Mouse (Mus musculus): ENCODE results near the gene Ampd3.

GRCm38 (mm10) chr7:110719857-110720256 lies 48.1 kb upstream of the Ampd3 start:
- no peak for TF ChIP-seq POLR2A (IDR thresholded peaks at IDR 0.05; ENCODE audit: control insufficient read depth in 1 of 2, insufficient read depth in 1 of 2, low read depth in 1 of 2, low read length in 2 of 2, poor library complexity in 1 of 2)
- no peak for TF ChIP-seq CHD2 (IDR thresholded peaks at IDR 0.05; ENCODE audit: low read length)
- TF ChIP-seq CTCF (IDR thresholded peaks at IDR 0.05 in 2 of 3, conservative IDR thresholded peaks at IDR 0.05 in 1 of 3; ENCODE audit: control insufficient read depth in 1 of 3, insufficient read depth in 1 of 3, low read depth in 2 of 3, low read length in 3 of 3, poor library complexity in 1 of 3, severe bottlenecking in 1 of 3): no peak
- no peak for TF ChIP-seq USF2 (IDR thresholded peaks at IDR 0.05; ENCODE audit: borderline replicate concordance in 1 of 2, insufficient read depth in 1 of 2, low read depth in 1 of 2, low read length in 2 of 2)
- no peak for TF ChIP-seq MEF2A (IDR thresholded peaks at IDR 0.05; ENCODE audit: extremely low read depth, insufficient replicate concordance, low read depth, low read length, poor library complexity, severe bottlenecking)
- no peak for TF ChIP-seq EP300 (IDR thresholded peaks at IDR 0.05; ENCODE audit: low read depth in 1 of 2, low read length in 2 of 2)
- TF ChIP-seq E2F4 (IDR thresholded peaks at IDR 0.05; ENCODE audit: borderline replicate concordance, low read depth, low read length): no peak
- no peak for TF ChIP-seq SMC3 (IDR thresholded peaks at IDR 0.05; ENCODE audit: low read depth, low read length)
- TF ChIP-seq TCF12 (IDR thresholded peaks at IDR 0.05; ENCODE audit: low read depth, low read length): no peak
- TF ChIP-seq KAT2A (conservative IDR thresholded peaks at IDR 0.05; ENCODE audit: low read depth, low read length): no peak
- TF ChIP-seq MAFK (IDR thresholded peaks at IDR 0.05; ENCODE audit: borderline replicate concordance, low read depth, low read length): no peak
- no peak for TF ChIP-seq MXI1 (IDR thresholded peaks at IDR 0.05; ENCODE audit: low read depth, low read length)
- no peak for TF ChIP-seq USF1 (IDR thresholded peaks at IDR 0.05; ENCODE audit: low read depth, low read length)
- TF ChIP-seq ZC3H11A (IDR thresholded peaks at IDR 0.05; ENCODE audit: low read depth, low read length): no peak
